Mouse (Mus musculus) liver, adult 2 months (tissue): Measurements from ENCODE around the gene Cish. TPM values are rescaled to one million over a fixed set of nuclear protein-coding genes. Genes with fewer than 3 reads are reported as not detected.

ENCODE experiments used
- DNase-seq: peaks from one replicate; pipeline ENCODE4 v3.0.0-alpha.2; 2011; ENCODE audit warnings: low read depth, low spot score; ENCODE audit errors: extremely low read depth
- H3K27ac ChIP-seq: fragments of 200-500 bp; replicated peaks from 2 replicates; pipeline ENCODE4 v1.5.1; 2012; ENCODE audit warnings: low read depth, mild to moderate bottlenecking, control low read depth, inconsistent platforms, low read length; ENCODE audit not compliant: insufficient read depth
- H3K27me3 ChIP-seq: fragments of 200-500 bp; 2 replicates; pipeline ENCODE4 v1.6.1; 2012; ENCODE audit warnings: mild to moderate bottlenecking, moderate library complexity, low read length, inconsistent platforms; ENCODE audit not compliant: control insufficient read depth, insufficient read depth
- H3K36me3 ChIP-seq: fragments of 200-500 bp; 2 replicates; pipeline ENCODE4 v1.6.1; 2012; ENCODE audit warnings: low read length, inconsistent platforms; ENCODE audit not compliant: control insufficient read depth, insufficient read depth
- H3K4me1 ChIP-seq: fragments of 200-500 bp; 2 replicates; pipeline ENCODE4 v1.6.1; 2011; ENCODE audit warnings: low read length; ENCODE audit not compliant: control insufficient read depth, insufficient read depth
- H3K4me3 ChIP-seq: fragments of 200-500 bp; 2 replicates; pipeline ENCODE4 v1.5.1; 2011; ENCODE audit warnings: low read depth, mild to moderate bottlenecking, control low read depth, low read length, moderate library complexity; ENCODE audit not compliant: insufficient read depth
- H3K79me2 ChIP-seq: fragments of 200-500 bp; 2 replicates; pipeline ENCODE4 v1.6.1; 2012; ENCODE audit warnings: inconsistent platforms, mild to moderate bottlenecking, low read length, moderate library complexity; ENCODE audit not compliant: control insufficient read depth, insufficient read depth
- H3K9ac ChIP-seq: fragments of 200-500 bp; 2 replicates; pipeline ENCODE4 v1.6.1; 2012; ENCODE audit warnings: low read depth, mild to moderate bottlenecking, control low read depth, inconsistent platforms, low read length
- CTCF ChIP-seq: fragments of 200-500 bp; IDR thresholded peaks from 2 replicates; pipeline ENCODE4 v1.5.1; 2011; ENCODE audit warnings: low read depth, low read length, control low read depth
- POLR2A ChIP-seq: fragments of 200-500 bp; IDR thresholded peaks from 2 replicates; pipeline ENCODE4 v1.6.1; 2011; ENCODE audit warnings: low read length, control low read depth; ENCODE audit not compliant: insufficient read depth; ENCODE audit errors: extremely low read depth
- WGBS: fragments of 180-500 bp; shearing (Covaris S2); methylation state at CpG from one replicate; pipeline ENCODE4 v1.1.7; 2018; 5-methylcytosine and 5-hydroxymethylcytosine counted together
- polyA plus RNA-seq: library from polyadenylated mRNA; depleted of rRNA; stranded (reverse); fragments of >200 nt; gene quantifications from 2 replicates; pipeline ENCODE4 v1.2.3, GENCODE M21; 2012
- total RNA-seq: library from RNA; depleted of rRNA; stranded (reverse); fragments of >200 nt; gene quantifications from 2 replicates; pipeline ENCODE4 v1.2.3, GENCODE M21; 2014

The Cish gene
- total and polyA plus RNA-seq, 2 experiments = 0.55 to 32.8 TPM

DNA sequence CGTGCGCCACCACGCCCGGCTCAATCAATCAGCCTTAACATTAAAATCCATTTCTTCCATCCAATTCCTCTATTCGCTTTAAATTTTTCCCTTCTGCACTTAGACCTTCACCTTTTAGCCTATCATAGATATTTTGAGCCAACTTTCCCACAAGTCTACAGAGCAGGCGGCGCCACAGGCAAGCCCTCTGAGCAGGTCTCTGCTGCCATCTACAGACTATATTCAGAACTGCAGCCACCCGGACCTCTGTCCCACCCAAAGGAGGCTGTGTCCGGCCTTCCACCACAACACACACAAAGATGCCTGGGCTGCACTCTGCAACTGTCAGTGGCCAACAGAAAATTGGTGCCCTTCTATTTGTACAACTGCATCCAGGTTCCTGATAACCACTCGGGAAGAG, 4.9 kb upstream of the Cish start:
- no peak overlapping the region for H3K9ac ChIP-seq
- no peak overlapping the region for H3K4me3 ChIP-seq
- no peak overlapping the region for H3K27ac ChIP-seq
- DNase-seq = peak; percentile 66
- TF ChIP-seq POLR2A (no peak), CTCF (peak; percentile 97)
- 31% methylated on average over 10 of the region's 10 CpGs for WGBS
- no peaks in the 10 kb centered on the region for H3K79me2 ChIP-seq
- peaks cover 9% of the 10 kb centered on the region; the same call in 1 of the 2 replicates for H3K4me1 ChIP-seq
- H3K27me3 ChIP-seq = no peaks in the 10 kb centered on the region
- no peaks in the 10 kb centered on the region for H3K36me3 ChIP-seq

DNA sequence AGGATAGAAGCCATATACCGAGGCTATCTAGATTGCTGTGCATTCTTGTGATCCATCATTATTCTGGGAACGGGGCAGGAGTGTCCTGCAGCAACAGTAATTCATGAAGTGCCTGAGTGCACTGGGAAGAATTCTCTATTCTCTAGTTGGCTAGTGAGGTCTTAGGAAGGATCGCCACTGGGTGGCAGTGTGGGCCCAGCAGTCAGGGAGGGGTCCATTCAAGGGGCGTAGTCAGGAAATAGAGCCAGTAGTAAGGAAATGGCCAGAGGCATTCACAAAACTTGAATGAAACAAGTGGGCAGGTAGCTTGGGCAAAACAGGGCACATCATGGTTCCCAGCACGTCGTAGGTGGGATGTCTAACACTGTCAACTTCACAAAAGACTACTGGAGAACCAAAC, 1.6 kb upstream of the Cish start:
- peak; percentile 36 for DNase-seq
- Histone ChIP-seq H3K4me3 (no peak overlapping the region), H3K9ac (no peak overlapping the region), H3K27ac (no peak overlapping the region), H3K27me3 (no peaks in the 10 kb centered on the region), H3K36me3 (no peaks in the 10 kb centered on the region), H3K79me2 (no peaks in the 10 kb centered on the region; the same call in 1 of the 2 replicates), H3K4me1 (peaks cover 10% of the 10 kb centered on the region; the same call in 1 of the 2 replicates)
- peak; percentile 97 for TF ChIP-seq CTCF
- no peak for TF ChIP-seq POLR2A
- WGBS = 14% methylated on average over 6 of the region's 6 CpGs

DNA sequence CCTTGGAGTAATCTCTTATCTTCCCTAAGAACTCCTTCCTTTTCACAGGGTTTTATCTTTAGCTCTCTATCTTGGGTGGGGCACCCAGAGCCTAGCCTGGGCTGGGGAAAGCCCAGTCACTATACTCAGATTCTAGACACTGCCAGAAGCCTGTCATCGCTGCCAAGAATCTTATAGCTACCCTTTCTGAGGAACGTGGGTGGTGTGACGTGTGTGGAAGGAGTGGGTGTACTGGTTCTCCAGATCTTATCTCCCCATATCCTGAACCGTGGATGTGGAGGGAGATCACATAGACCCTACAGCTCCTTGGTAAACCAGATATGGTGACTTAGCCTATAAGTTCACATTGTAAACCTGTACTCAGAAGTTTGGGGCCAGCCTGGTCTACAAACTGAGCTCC, 210 bp upstream of the Cish start:
- H3K9ac ChIP-seq = peak overlapping the region; percentile 76
- peak overlapping the region; percentile 98 for H3K27ac ChIP-seq
- no peak for TF ChIP-seq POLR2A
- TF ChIP-seq CTCF = no peak
- WGBS = 11% methylated on average over 4 of the region's 4 CpGs
- H3K79me2 ChIP-seq = peaks cover 9% of the 10 kb centered on the region; the same call in 1 of the 2 replicates
- H3K27me3 ChIP-seq = no peaks in the 10 kb centered on the region
- H3K36me3 ChIP-seq = peaks cover 10% of the 10 kb centered on the region; the same call in 1 of the 2 replicates
- H3K4me3 ChIP-seq = peak overlapping the region; percentile 67
- DNase-seq = no peak
- peaks cover 18% of the 10 kb centered on the region; the same call in 1 of the 2 replicates for H3K4me1 ChIP-seq

DNA sequence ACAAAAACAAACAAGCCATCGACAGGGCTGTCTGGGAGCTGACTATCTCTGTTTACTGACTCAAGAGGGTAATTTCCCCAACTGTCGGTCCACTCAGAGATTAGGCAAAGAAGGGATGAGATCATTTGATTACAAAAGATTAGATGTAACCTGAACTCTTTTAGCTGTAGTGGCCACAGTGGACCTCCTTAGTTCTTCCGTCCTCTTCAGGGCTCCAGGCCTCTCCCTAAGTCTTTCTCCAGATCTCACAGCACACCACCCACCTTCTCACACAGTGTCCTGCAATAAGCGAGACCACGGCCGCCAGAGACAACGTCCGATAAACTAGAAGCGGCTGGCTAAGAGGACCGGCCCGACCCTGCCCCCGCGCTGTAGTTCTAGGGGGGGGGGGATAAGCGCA, 215 bp downstream of the Cish start:
- TF ChIP-seq POLR2A = no peak
- TF ChIP-seq CTCF = no peak
- Histone ChIP-seq H3K79me2 (peaks cover 12% of the 10 kb centered on the region; the same call in 1 of the 2 replicates), H3K36me3 (peaks cover 13% of the 10 kb centered on the region; the same call in 1 of the 2 replicates), H3K4me3 (peak overlapping the region; percentile 67), H3K27me3 (no peaks in the 10 kb centered on the region), H3K4me1 (peaks cover 22% of the 10 kb centered on the region; the same call in 1 of the 2 replicates), H3K9ac (peak overlapping the region; percentile 76), H3K27ac (peak overlapping the region; percentile 98)
- peak; percentile 79 for DNase-seq
- under 1% methylated on average over 14 of the region's 14 CpGs for WGBS

DNA sequence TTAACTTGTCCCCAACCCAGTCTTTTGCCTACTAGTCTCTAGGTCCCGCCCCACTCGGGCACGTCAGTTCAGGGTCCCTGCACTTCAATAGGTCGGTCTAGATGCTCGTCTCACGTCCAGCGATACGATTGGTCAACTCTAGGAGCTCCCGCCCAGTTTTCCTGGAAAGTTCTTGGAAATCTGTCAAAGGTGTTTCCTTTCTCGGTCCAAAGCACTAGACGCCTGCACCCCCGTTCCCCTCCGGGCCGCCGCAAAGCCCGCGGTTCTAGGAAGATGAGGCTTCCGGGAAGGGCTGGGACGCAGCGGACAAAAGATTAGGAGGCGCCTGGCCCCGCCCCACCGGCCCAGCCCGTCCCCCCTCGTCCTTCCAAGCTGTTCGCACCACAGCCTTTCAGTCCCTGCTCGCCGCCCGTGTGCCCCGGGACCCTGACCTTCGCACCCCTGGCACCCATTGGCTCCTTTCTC, 707 bp downstream of the Cish start:
- Histone ChIP-seq H3K4me1 (peaks cover 27% of the 10 kb centered on the region; the same call in 1 of the 2 replicates), H3K9ac (peak overlapping the region; percentile 83), H3K27me3 (no peaks in the 10 kb centered on the region), H3K79me2 (peaks cover 12% of the 10 kb centered on the region; the same call in 1 of the 2 replicates), H3K36me3 (peaks cover 18% of the 10 kb centered on the region; the same call in 1 of the 2 replicates), H3K4me3 (peak overlapping the region; percentile 67), H3K27ac (peak overlapping the region; percentile 99)
- no peak for TF ChIP-seq CTCF
- peak; percentile 54; the same call in 1 of the 2 replicates for TF ChIP-seq POLR2A
- under 1% methylated on average over 31 of the region's 31 CpGs for WGBS
- peak; percentile 98 for DNase-seq

DNA sequence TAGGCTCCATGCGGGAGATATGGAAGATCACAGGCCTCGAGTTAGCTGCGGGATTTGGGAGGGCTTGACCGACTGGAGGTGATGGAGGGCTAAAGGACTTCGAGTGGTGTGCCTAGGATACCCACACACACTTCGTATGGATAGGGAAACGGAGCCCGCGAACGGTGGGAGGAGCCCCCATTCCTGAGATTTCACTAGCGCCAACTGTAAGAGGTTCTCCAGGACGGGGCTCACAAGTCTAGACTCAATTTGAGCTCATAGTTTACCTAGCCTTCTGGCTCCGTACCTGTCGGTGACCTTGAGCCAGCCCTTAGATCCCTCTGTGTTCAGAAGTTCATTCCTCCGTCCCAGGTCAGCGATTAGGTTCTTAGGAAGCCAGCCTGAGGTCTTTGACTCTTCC, 1.2 kb downstream of the Cish start:
- H3K9ac ChIP-seq = peak overlapping the region; percentile 83
- WGBS = 2% methylated on average over 16 of the region's 16 CpGs
- no peak for TF ChIP-seq POLR2A
- no peak for TF ChIP-seq CTCF
- peak overlapping the region; percentile 66 for H3K4me3 ChIP-seq
- H3K27ac ChIP-seq = peak overlapping the region; percentile 99
- H3K79me2 ChIP-seq = peaks cover 12% of the 10 kb centered on the region; the same call in 1 of the 2 replicates
- H3K4me1 ChIP-seq = peaks cover 31% of the 10 kb centered on the region
- no peaks in the 10 kb centered on the region for H3K27me3 ChIP-seq
- H3K36me3 ChIP-seq = peaks cover 23% of the 10 kb centered on the region
- DNase-seq = peak; percentile 84
